In genomic region chr4:63495915-63496278, GRCm38 (mm10) we compare ENCODE assay signal across 8 mouse cellular contexts. TPM values are rescaled to one million over a fixed set of nuclear protein-coding genes. Genes with fewer than 3 reads are reported as not detected.
A peak's percentile ranks its signal among the peaks of the same experiment; 100 is the strongest.
DNase-seq lines count a peak whose midpoint lies in the region; ATAC-seq and TF ChIP-seq lines count a peak whose summit lies in the region.

TSS of gene Whrn (minus strand) at chr4:63495991.

- DNase-seq in G1E (ENCODE audit: low spot score) = no peak
- peak; percentile 15 for DNase-seq in cerebellum, adult 9-10 months
- peak; percentile 14 to 38 for DNase-seq in frontal cortex, postnatal 25 days (ENCODE audit: low spot score in 2 of 2)
- peak; percentile 63 to 65 for DNase-seq in layer of hippocampus, postnatal 36 days
- DNase-seq in lung, postnatal 4 days = peak; percentile 79 to 84
- peak; percentile 90 for DNase-seq in retina, postnatal 1 day
- DNase-seq in urinary bladder, adult 18-20 months (ENCODE audit: low spot score in 2 of 2) = peak; percentile 54 to 56

- 0 out of 2 replicates have a peak within 1 kb of the TSS, but pooled peaks have one; percentile 8 for H3K27ac ChIP-seq in hindbrain, embryonic 13.5 days

- 0% methylated on average over 31 of the region's 34 CpGs for WGBS in hindbrain, embryonic 13.5 days

- H3K27me3 ChIP-seq in G1E (ENCODE audit: insufficient read depth, low read length) = no peaks in the 10 kb centered on the region
- H3K27me3 ChIP-seq in hindbrain, embryonic 13.5 days = peaks cover 21% of the 10 kb centered on the region

- H3K9ac ChIP-seq in hindbrain, embryonic 13.5 days = peak within 1 kb of the TSS; percentile 76

- H3K4me3 ChIP-seq in G1E (ENCODE audit: low read depth, low read length) = peak within 1 kb of the TSS; percentile 9; the same call in 1 of the 2 replicates
- peak within 1 kb of the TSS; percentile 67 for H3K4me3 ChIP-seq in hindbrain, embryonic 13.5 days

- H3K36me3 ChIP-seq in G1E (replicated peaks) = no peaks in the 10 kb centered on the region
- no peaks in the 10 kb centered on the region for H3K36me3 ChIP-seq in hindbrain, embryonic 13.5 days

- no peak for TF ChIP-seq CTCF in G1E (IDR thresholded peaks at IDR 0.05; ENCODE audit: low read depth, low read length)

- H3K4me2 ChIP-seq in hindbrain, embryonic 13.5 days = peak within 1 kb of the TSS; percentile 88

- H3K9me3 ChIP-seq in G1E (replicated peaks) = peaks cover 61% of the 10 kb centered on the region
- H3K9me3 ChIP-seq in hindbrain, embryonic 13.5 days = no peaks in the 10 kb centered on the region

- ATAC-seq in G1E (ENCODE audit: extremely low read depth, insufficient number of reproducible peaks, low FRiP score, poor library complexity, severe bottlenecking) = no peak
- ATAC-seq in hindbrain, embryonic 13.5 days (ENCODE audit: low FRiP score) = peak; percentile 81

- no peaks in the 10 kb centered on the region for H3K4me1 ChIP-seq in G1E (ENCODE audit: insufficient read depth, low read depth, low read length)
- H3K4me1 ChIP-seq in hindbrain, embryonic 13.5 days (replicated peaks) = peaks cover 44% of the 10 kb centered on the region

RNA-seq across cellular contexts. Expression of gene Whrn, which starts in this region (rescaled TPM):
- total RNA-seq in G1E (2014; fragmentation: Nextera tagmentation) (not detected in 2 replicates), G1E (2017) (0.12 and 0.38 TPM in 2 replicates)
- polyA plus RNA-seq in G1E (2012) = not detected in 2 replicates
- 5.3 and 5.6 TPM in 2 replicates for polyA plus RNA-seq in hindbrain, embryonic 13.5 days (2015; fragmentation: Nextera tagmentation; extraction: Ambion mirVana)
- 10 to 100 TPM; 18.8 to 22.3 TPM for total RNA-seq in layer of hippocampus, postnatal 36 days (2021)

Comparison
In these comparisons a context has a peak if more than half of its experiments do, and no peak if none do; other contexts are left out.
1. RNA of gene Whrn (total RNA-seq): 18.8 to 22.3 TPM in layer of hippocampus, postnatal 36 days; 0.12 to 0.38 TPM in G1E; every median in the first group is over 10 times any median in the second.